Mouse (Mus musculus) embryonic facial prominence, embryonic 13.5 days (tissue): ENCODE results near the gene Pdap1. TPM values are rescaled to one million over a fixed set of nuclear protein-coding genes. Genes with fewer than 3 reads are reported as not detected.

Experiments used
- ATAC-seq: fragments of 200-750 bp; cut with Nextera tagmentation; 2 replicates; pipeline ENCODE4 v1.8.0; 2017; ENCODE audit warnings: low read depth; ENCODE audit not compliant: insufficient number of reproducible peaks, insufficient read depth, low FRiP score, low TSS enrichment
- H3K27ac ChIP-seq: fragments of 300-500 bp; sonication (generic); 2 replicates; pipeline ENCODE4 v1.5.1; 2015; ENCODE audit warnings: moderate library complexity, mild to moderate bottlenecking, inconsistent platforms
- H3K27me3 ChIP-seq: fragments of 300-500 bp; sonication (generic); 2 replicates; pipeline ENCODE4 v1.6.1; 2015; ENCODE audit warnings: mild to moderate bottlenecking, inconsistent platforms
- H3K36me3 ChIP-seq: fragments of 300-500 bp; sonication (generic); 2 replicates; pipeline ENCODE4 v1.6.1; 2015; ENCODE audit warnings: mild to moderate bottlenecking, inconsistent platforms
- H3K4me1 ChIP-seq: fragments of 300-500 bp; sonication (generic); 2 replicates; pipeline ENCODE4 v1.6.1; 2015; ENCODE audit warnings: inconsistent platforms
- H3K4me2 ChIP-seq: fragments of 300-500 bp; sonication (generic); 2 replicates; pipeline ENCODE4 v1.6.1; 2015; ENCODE audit warnings: moderate library complexity, mild to moderate bottlenecking, inconsistent platforms
- H3K4me3 ChIP-seq: fragments of 300-500 bp; sonication (generic); 2 replicates; pipeline ENCODE4 v1.5.1; 2015; ENCODE audit warnings: mild to moderate bottlenecking, inconsistent platforms
- H3K9ac ChIP-seq: fragments of 300-500 bp; sonication (generic); 2 replicates; pipeline ENCODE4 v1.6.1; 2015; ENCODE audit warnings: mild to moderate bottlenecking, inconsistent platforms
- H3K9me3 ChIP-seq: fragments of 300-500 bp; sonication (generic); 2 replicates; pipeline ENCODE4 v1.6.1; 2016; ENCODE audit warnings: inconsistent platforms
- WGBS: fragments of 180-500 bp; shearing (Covaris S2); methylation state at CpG from one replicate; pipeline ENCODE4 v1.1.7; 2015; ENCODE audit warnings: mixed read lengths; 5-methylcytosine and 5-hydroxymethylcytosine counted together
- polyA plus RNA-seq: library from polyadenylated mRNA; unstranded; fragments of >200 nt; fragmentation: Nextera tagmentation; extraction: Ambion mirVana; gene quantifications from 2 replicates; pipeline ENCODE4 v1.2.1, GENCODE M21; 2015

The Pdap1 gene
- polyA plus RNA-seq, 1 experiment from 2014 or later = 146 TPM

DNA sequence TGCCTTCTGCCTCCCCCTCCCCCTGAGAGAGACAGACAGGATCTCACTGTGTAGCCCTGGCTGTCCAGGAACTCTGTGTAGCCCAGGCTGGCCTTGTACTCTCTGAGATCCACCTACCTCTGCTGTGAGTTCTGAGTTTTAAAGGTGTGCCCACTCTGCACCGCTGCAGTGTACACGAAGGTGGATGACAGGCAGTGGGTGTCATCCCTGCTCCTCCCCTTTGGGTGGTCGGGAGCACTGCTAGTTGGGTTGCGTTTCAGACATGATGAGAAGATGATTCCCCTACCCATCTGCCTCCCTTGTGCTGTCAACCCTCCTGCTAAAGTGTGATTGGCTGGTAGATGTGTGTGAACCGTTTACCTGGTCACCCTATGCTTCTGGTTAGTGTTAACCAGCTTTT lies 21.6 kb downstream of the Pdap1 start:
- ATAC-seq = no peak

DNA sequence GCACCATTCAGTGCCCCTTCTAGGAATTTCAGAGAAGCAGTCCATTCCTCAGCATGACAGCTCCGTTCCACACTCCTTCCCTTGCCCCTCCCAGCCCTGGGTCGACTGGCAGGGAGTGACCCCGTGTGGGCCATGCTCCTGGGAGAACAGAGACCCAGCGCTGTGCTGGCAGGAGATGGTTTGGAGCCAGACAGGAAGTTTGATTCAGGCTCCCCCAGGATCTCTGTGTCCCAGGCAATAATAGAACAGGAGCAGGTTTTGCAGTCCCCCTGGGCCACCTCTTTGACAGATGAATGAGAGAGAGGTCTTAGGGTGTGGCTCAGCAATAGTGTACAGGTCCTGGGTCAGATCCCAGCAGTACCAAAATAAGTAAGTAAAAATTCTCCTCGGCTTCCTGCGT lies 22.0 kb downstream of the Pdap1 start:
- Histone ChIP-seq H3K4me2 (no peak overlapping the region), H3K9ac (no peak overlapping the region), H3K36me3 (peaks cover 5% of the 10 kb centered on the region), H3K4me1 (peaks cover 25% of the 10 kb centered on the region), H3K27me3 (no peaks in the 10 kb centered on the region), H3K27ac (no peak overlapping the region), H3K4me3 (no peak overlapping the region), H3K9me3 (no peaks in the 10 kb centered on the region)
- no peak for ATAC-seq
- 63% methylated on average over 6 of the region's 6 CpGs for WGBS

More for the DNA sequence above, 21.6 kb downstream of the Pdap1 start:
- H3K4me3 ChIP-seq = no peak overlapping the region
- no peaks in the 10 kb centered on the region for H3K27me3 ChIP-seq
- H3K4me1 ChIP-seq = peaks cover 25% of the 10 kb centered on the region
- 85% methylated on average over 5 of the region's 5 CpGs for WGBS
- peaks cover 10% of the 10 kb centered on the region for H3K36me3 ChIP-seq
- H3K9ac ChIP-seq = no peak overlapping the region
- no peak overlapping the region for H3K4me2 ChIP-seq
- no peak overlapping the region for H3K27ac ChIP-seq
- no peaks in the 10 kb centered on the region for H3K9me3 ChIP-seq

DNA sequence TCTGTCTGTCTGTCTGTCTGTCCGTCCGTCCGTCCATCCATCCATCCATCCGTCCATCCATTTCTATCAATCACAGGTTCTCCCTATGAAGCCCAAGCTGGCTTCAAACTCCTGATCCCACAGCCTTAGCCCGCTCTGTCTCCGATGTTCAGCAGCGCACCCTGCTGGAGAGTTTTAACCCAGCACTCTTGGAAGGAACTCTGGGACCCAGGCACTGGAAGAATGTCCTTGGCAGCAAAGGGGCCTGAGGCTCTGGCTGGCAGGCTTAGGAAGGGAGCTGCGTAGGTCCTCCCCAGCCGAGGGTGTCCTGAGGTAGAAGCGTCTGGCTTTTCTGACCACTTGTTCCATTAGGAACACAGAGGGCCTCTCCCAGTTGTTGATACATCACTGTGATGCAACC lies 23.1 kb downstream of the Pdap1 start:
- H3K9me3 ChIP-seq = no peaks in the 10 kb centered on the region
- H3K36me3 ChIP-seq = no peaks in the 10 kb centered on the region
- peaks cover 25% of the 10 kb centered on the region for H3K4me1 ChIP-seq
- H3K27me3 ChIP-seq = no peaks in the 10 kb centered on the region
- ATAC-seq = no peak
- WGBS = 42% methylated on average over 10 of the region's 10 CpGs
- H3K4me2 ChIP-seq = peak overlapping the region; percentile 20; the same call in 1 of the 2 replicates
- H3K4me3 ChIP-seq = no peak overlapping the region
- H3K27ac ChIP-seq = peak overlapping the region; percentile 2; the same call in 1 of the 2 replicates
- no peak overlapping the region for H3K9ac ChIP-seq

DNA sequence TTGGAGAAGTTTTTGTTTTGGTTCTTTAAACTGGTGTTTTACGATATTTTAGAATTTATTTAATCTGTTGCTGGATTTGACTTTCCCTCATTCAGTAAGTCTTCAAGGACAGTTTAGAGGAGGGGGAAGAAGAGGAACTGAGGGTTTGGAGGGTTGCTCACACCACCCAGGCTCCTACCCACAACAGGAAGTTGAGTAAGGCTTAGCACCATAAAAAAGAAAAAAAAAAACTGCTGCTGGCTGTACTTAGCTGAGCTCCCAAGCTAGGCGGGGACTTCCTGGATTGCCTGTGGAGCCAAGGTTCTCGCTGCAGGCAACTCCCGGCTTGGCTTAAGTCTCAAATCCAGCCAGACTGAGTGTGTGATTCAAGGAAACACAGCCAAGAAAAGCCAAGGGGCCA lies 23.7 kb downstream of the Pdap1 start:
- peaks cover 2% of the 10 kb centered on the region; the same call in 1 of the 2 replicates for H3K36me3 ChIP-seq
- H3K27ac ChIP-seq = peak overlapping the region; percentile 55; the same call in 1 of the 2 replicates
- H3K4me2 ChIP-seq = peak overlapping the region; percentile 20; the same call in 1 of the 2 replicates
- H3K4me3 ChIP-seq = no peak overlapping the region
- no peak overlapping the region for H3K9ac ChIP-seq
- no peaks in the 10 kb centered on the region for H3K27me3 ChIP-seq
- ATAC-seq = no peak
- H3K9me3 ChIP-seq = no peaks in the 10 kb centered on the region
- H3K4me1 ChIP-seq = peaks cover 25% of the 10 kb centered on the region
- 44% methylated on average over 4 of the region's 4 CpGs for WGBS

DNA sequence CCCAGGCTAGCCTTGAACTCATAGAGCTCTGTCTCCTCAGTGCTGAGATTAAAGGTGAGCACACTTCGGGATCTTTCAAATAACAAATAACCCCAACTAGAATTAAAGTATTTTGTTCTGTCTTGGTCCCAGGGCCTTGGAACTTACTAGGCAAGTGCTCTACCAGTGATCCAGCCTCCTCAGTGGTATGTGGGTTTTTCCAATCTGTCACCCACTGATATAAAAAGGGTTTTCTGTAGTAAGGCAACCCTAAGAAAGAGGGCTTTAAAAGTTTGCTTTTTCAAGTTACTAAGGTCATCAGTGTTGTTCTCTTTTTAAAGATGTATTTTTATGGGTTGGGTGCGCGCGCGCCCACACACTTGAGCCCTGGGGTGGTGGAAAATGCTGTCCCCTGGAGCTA lies 24.3 kb downstream of the Pdap1 start:
- Histone ChIP-seq H3K4me3 (no peak overlapping the region), H3K4me2 (0 out of 2 replicates have a peak overlapping the region, but pooled peaks have one; percentile 20), H3K36me3 (peaks cover 8% of the 10 kb centered on the region), H3K9me3 (no peaks in the 10 kb centered on the region), H3K27me3 (no peaks in the 10 kb centered on the region), H3K9ac (no peak overlapping the region), H3K4me1 (peaks cover 22% of the 10 kb centered on the region), H3K27ac (peak overlapping the region; percentile 55; the same call in 1 of the 2 replicates)
- no peak for ATAC-seq
- WGBS = 94% methylated on average over 5 of the region's 5 CpGs

DNA sequence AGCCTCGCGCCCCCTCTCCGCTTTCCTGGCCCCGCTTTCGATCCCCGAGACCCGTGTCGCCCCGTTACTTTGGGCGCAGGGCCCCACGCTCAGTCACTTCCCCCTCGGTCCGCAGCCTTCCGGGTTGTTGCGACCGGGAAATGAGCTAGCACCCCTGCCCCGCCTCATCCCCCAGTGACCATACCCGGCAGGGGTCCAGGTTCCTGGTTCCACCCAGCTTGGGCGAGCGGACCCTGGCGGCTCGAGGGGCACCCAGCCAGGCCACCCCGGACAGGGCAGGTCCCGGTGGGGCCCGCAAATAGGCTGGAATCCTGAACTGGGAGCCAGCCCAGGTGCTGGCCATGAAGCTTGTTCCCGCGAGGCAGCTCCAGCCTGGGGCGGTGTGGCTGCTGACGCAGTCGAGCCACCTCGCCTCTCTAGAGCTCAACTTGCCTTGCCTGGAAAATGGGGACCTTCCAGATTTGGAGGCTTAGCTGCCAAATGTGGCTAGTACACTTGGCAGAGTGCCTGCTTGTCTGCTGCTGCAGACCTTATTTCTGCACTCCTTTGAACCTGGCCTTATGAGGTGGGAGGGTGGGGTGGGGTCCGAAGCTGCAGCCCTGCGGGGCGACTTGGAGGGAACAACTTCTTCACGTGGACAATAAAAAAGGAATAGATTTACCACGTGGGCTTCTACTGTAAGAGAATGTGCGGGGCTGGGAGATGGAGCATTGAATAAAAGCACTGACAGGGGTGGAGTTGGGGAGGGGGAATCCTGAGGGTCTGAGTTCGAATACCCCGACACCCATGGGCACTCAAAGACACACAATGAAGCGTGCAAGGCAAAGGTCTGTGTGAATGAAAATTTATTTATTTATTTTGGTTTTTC lies 25.2 kb downstream of the Pdap1 start:
- WGBS = 17% methylated on average over 40 of the region's 40 CpGs
- no peak overlapping the region for H3K27ac ChIP-seq

DNA sequence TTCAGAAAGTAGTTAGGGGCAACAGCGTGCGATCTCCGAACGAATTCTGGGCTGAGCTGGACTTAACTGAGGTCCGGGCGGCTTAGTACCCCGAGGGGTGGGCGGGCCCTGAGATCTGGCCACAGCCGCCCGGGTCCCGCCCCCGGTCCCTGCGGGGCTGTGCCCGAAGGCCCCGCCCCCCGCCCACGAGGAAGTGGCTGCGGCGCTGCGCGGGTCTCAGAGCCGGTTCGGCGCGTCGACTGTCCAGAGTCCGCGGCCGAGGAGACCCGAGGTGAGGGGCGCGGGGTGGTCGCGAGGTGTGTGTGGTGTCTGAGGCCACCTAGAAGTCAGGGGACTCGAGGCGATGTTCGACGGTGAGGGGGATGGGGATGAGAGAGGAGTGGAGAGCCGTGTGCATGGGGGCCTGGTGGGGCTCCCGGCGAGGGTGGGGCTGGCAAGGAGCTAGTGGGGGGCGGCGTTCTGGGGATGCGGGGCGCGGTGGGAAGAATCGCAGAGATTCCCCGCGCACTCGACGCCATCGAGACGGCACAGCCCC lies 25.9 kb downstream of the Pdap1 start, which contains the start of gene Arpc1b:
Gene Arpc1b, plus strand, starts transcription at position 145 of the 535 bp plus-strand sequence.
- Histone ChIP-seq H3K36me3 (peaks cover 24% of the 10 kb centered on the region), H3K27ac (no peak within 1 kb of the TSS), H3K9me3 (no peaks in the 10 kb centered on the region), H3K9ac (peak within 1 kb of the TSS; percentile 78), H3K4me1 (peaks cover 19% of the 10 kb centered on the region), H3K4me2 (peak within 1 kb of the TSS; percentile 87), H3K4me3 (peak within 1 kb of the TSS; percentile 63), H3K27me3 (no peaks in the 10 kb centered on the region)
- WGBS = under 1% methylated on average over 47 of the region's 53 CpGs
- peak; percentile 38 for ATAC-seq

More for the DNA sequence above, 25.2 kb downstream of the Pdap1 start:
- H3K9me3 ChIP-seq = no peaks in the 10 kb centered on the region
- peak overlapping the region; percentile 78 for H3K9ac ChIP-seq
- peak overlapping the region; percentile 63 for H3K4me3 ChIP-seq
- H3K4me1 ChIP-seq = peaks cover 19% of the 10 kb centered on the region
- peaks cover 17% of the 10 kb centered on the region for H3K36me3 ChIP-seq
- H3K4me2 ChIP-seq = peak overlapping the region; percentile 87
- no peak for ATAC-seq
- no peaks in the 10 kb centered on the region for H3K27me3 ChIP-seq

DNA sequence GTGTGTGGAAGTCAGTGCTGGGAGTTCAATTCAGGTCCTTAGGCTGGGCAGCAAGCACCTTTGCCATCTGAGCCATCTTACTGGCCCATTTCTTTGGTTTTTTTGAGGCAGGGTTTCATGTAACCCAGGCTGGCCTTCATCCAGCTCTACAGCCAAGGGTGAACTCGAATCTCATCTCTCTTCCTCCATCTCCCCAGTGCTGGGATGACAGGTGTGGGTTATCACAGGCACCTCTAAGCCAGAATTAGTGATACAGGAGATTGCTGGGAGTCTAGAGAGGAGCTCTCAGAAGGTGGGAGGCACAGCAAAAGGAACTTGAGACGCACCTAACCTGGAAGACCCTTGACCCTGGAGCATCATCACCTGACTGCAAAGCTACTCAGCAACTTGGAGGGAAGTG lies 26.6 kb downstream of the Pdap1 start:
- no peak overlapping the region for H3K9ac ChIP-seq

DNA sequence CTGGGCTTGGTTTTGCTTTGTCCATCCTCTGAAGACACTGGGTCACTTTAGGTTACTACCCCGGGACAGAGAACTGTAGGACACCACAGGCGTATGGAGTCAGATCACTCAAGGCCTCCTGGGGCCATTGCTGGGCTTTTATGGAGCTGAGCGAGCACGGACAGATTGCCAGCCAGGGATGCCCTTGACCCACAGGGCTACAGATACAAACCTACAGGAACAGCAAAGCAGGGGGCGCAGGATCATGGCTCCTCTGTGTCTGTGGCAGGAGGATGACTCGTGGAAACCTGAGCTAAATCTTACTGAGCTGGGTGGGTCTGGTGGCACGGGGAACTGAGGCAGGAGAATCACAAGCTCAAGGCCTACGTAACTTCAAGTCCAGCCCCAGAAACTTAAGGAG lies 27.5 kb downstream of the Pdap1 start:
- Histone ChIP-seq H3K9me3 (no peaks in the 10 kb centered on the region), H3K4me1 (peaks cover 19% of the 10 kb centered on the region), H3K4me3 (no peak overlapping the region), H3K36me3 (peaks cover 38% of the 10 kb centered on the region), H3K4me2 (no peak overlapping the region), H3K27ac (no peak overlapping the region), H3K9ac (no peak overlapping the region), H3K27me3 (no peaks in the 10 kb centered on the region)
- WGBS = 80% methylated on average over 8 of the region's 8 CpGs
- ATAC-seq = no peak

More for the DNA sequence above, 26.6 kb downstream of the Pdap1 start:
- H3K36me3 ChIP-seq = peaks cover 30% of the 10 kb centered on the region
- peaks cover 19% of the 10 kb centered on the region for H3K4me1 ChIP-seq
- H3K9me3 ChIP-seq = no peaks in the 10 kb centered on the region
- peak overlapping the region; percentile 63 for H3K4me3 ChIP-seq
- H3K4me2 ChIP-seq = peak overlapping the region; percentile 87
- H3K27me3 ChIP-seq = no peaks in the 10 kb centered on the region
- no peak overlapping the region for H3K27ac ChIP-seq
- ATAC-seq = no peak
- WGBS = 48% methylated on average over 2 of the region's 2 CpGs

DNA sequence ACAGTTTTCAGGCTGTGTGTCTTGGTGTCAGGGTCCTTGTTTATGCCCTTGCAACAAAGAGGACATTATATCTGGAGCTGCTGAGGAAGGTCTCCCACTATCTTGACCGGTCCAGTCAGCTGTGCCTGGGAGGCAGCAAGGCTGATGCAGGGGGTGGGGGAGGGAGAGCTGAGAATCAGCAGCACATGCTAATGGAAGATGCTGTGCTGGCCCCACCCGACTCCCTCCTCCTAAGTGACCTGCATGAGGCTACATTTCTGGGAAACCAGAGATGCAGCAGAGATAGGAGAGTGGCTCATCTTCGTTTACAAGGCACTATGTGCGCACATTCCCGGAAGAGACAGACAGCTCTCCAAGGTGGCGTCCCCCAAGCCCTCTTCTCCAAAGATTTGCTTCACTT lies 29.6 kb downstream of the Pdap1 start:
- ATAC-seq = no peak
- 83% methylated on average over 6 of the region's 6 CpGs for WGBS
- Histone ChIP-seq H3K27ac (no peak overlapping the region), H3K27me3 (no peaks in the 10 kb centered on the region), H3K36me3 (peaks cover 59% of the 10 kb centered on the region), H3K4me2 (no peak overlapping the region), H3K4me1 (peaks cover 11% of the 10 kb centered on the region; the same call in 1 of the 2 replicates), H3K9ac (no peak overlapping the region), H3K9me3 (no peaks in the 10 kb centered on the region), H3K4me3 (no peak overlapping the region)

DNA sequence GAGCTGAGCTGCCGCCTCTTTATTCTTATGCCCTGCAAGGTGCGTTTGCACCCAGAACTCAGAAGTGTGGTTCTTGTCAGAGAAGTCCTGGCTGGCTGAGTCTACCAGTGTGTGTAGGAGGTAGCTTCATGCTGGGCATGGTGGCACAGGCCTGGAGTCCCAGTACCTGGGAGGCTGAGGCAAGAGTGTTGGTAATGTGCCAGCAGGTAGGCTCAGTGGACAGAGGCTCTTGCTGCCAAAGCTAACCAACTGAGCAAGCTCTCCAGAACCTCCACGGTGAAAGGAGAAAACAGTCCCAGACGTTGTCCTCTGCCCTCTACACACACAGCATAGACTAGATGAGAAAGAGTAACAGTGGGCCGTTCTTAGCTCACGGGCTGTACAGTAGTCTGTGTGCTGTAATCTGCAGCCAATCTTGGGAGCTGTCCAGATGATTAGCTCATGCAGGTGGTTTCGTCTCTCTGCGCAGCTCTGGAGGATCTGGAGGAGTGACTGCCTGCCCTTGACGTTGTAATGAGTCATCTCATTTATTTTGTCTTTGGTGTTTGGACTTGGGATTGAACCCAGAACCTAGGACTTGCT lies 34.3 kb downstream of the Pdap1 start:
- Histone ChIP-seq H3K4me2 (no peak overlapping the region), H3K4me1 (no peaks in the 10 kb centered on the region), H3K27ac (no peak overlapping the region), H3K4me3 (no peak overlapping the region), H3K36me3 (peaks cover 96% of the 10 kb centered on the region), H3K9ac (no peak overlapping the region), H3K27me3 (no peaks in the 10 kb centered on the region), H3K9me3 (no peaks in the 10 kb centered on the region)
- ATAC-seq = no peak
- 91% methylated on average over 9 of the region's 9 CpGs for WGBS
